Mouse (Mus musculus): ENCODE measurements around the gene Asb8.

Gene Asb8

GRCm38 (mm10) chr15:98166963-98167644 is 1.7 kb upstream of the Asb8 start, which contains the start of gene Ccdc184:
Gene Ccdc184, plus strand, starts transcription at chr15:98167158.
- H3K9me3 ChIP-seq (ENCODE audit: low read length): 0 out of 2 replicates have a peak, but pooled peaks cover 4% of the 10 kb centered on the region
- peak within 1 kb of the TSS; percentile 81 for H3K4me3 ChIP-seq (replicated peaks; ENCODE audit: low read length)
- TF ChIP-seq CTCF (conservative IDR thresholded peaks at IDR 0.05; ENCODE audit: low read length) (no peak), NANOG (IDR thresholded peaks at IDR 0.05; ENCODE audit: borderline replicate concordance, low read length) (no peak), POU5F1 (IDR thresholded peaks at IDR 0.05; ENCODE audit: borderline replicate concordance, low read length) (no peak)
- peaks cover 58% of the 10 kb centered on the region for H3K27me3 ChIP-seq (ENCODE audit: insufficient read depth, low read length)
- peaks cover 21% of the 10 kb centered on the region for H3K4me1 ChIP-seq (replicated peaks; ENCODE audit: low read depth, low read length)
- no peaks in the 10 kb centered on the region for H3K36me3 ChIP-seq (ENCODE audit: insufficient read depth, low read length)

DNA sequence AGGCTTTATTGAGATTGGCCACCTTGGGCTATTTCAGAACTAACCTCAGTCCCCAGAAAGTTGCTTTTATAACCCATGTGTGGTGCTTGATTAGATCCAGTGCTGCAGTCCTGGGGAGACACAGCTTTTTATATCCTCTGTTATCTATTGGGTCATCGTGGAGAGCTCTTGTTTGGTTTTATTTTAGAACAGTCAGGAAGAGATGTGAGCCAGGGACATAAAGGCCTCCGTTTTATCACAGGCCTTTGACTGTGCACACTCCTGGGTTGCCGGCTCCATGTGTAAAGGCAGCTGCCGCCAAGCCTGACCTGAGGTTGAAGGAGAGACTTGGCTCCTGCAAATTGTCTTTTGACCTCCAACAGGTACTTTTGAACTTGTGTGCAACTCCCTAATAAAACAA is 2.9 kb downstream of the Asb8 start:
- Histone ChIP-seq H3K9me3 (ENCODE audit: low read length) (0 out of 2 replicates have a peak, but pooled peaks cover 4% of the 10 kb centered on the region), H3K4me3 (replicated peaks; ENCODE audit: low read length) (no peak overlapping the region), H3K4me1 (replicated peaks; ENCODE audit: low read depth, low read length) (peaks cover 22% of the 10 kb centered on the region), H3K36me3 (ENCODE audit: insufficient read depth, low read length) (no peaks in the 10 kb centered on the region), H3K27me3 (ENCODE audit: insufficient read depth, low read length) (peaks cover 24% of the 10 kb centered on the region)
- no peak for TF ChIP-seq NANOG (IDR thresholded peaks at IDR 0.05; ENCODE audit: borderline replicate concordance, low read length)
- TF ChIP-seq POU5F1 (IDR thresholded peaks at IDR 0.05; ENCODE audit: borderline replicate concordance, low read length): no peak
- no peak for TF ChIP-seq CTCF (conservative IDR thresholded peaks at IDR 0.05; ENCODE audit: low read length)

- no peak overlapping the region for H3K4me3 ChIP-seq (replicated peaks; ENCODE audit: low read length)
- TF ChIP-seq CTCF (conservative IDR thresholded peaks at IDR 0.05; ENCODE audit: low read length): no peak
- no peak for TF ChIP-seq NANOG (IDR thresholded peaks at IDR 0.05; ENCODE audit: borderline replicate concordance, low read length)
- TF ChIP-seq POU5F1 (IDR thresholded peaks at IDR 0.05; ENCODE audit: borderline replicate concordance, low read length): no peak
Observed at GRCm38 (mm10) chr15:98161026-98161805, 4.2 kb downstream of the Asb8 start.

GRCm38 (mm10) chr15:98157253-98157652 is 8.2 kb downstream of the Asb8 start:
- Histone ChIP-seq H3K9me3 (ENCODE audit: low read length) (no peaks in the 10 kb centered on the region), H3K27me3 (ENCODE audit: insufficient read depth, low read length) (peaks cover 7% of the 10 kb centered on the region; the same call in 1 of the 2 replicates), H3K4me1 (replicated peaks; ENCODE audit: low read depth, low read length) (peaks cover 36% of the 10 kb centered on the region), H3K4me3 (replicated peaks; ENCODE audit: low read length) (no peak overlapping the region), H3K36me3 (ENCODE audit: insufficient read depth, low read length) (no peaks in the 10 kb centered on the region)
- TF ChIP-seq POU5F1 (IDR thresholded peaks at IDR 0.05; ENCODE audit: borderline replicate concordance, low read length): no peak
- TF ChIP-seq NANOG (IDR thresholded peaks at IDR 0.05; ENCODE audit: borderline replicate concordance, low read length): no peak
- no peak for TF ChIP-seq CTCF (conservative IDR thresholded peaks at IDR 0.05; ENCODE audit: low read length)

More at GRCm38 (mm10) chr15:98161026-98161805, 4.2 kb downstream of the Asb8 start:
- H3K4me1 ChIP-seq (replicated peaks; ENCODE audit: low read depth, low read length): peaks cover 18% of the 10 kb centered on the region
- H3K27me3 ChIP-seq (ENCODE audit: insufficient read depth, low read length): peaks cover 18% of the 10 kb centered on the region
- no peaks in the 10 kb centered on the region for H3K9me3 ChIP-seq (ENCODE audit: low read length)
- H3K36me3 ChIP-seq (ENCODE audit: insufficient read depth, low read length): no peaks in the 10 kb centered on the region

GRCm38 (mm10) chr15:98155944-98156343 is 9.5 kb downstream of the Asb8 start:
- no peaks in the 10 kb centered on the region for H3K9me3 ChIP-seq (ENCODE audit: low read length)
- peaks cover 28% of the 10 kb centered on the region for H3K4me1 ChIP-seq (replicated peaks; ENCODE audit: low read depth, low read length)
- no peak overlapping the region for H3K4me3 ChIP-seq (replicated peaks; ENCODE audit: low read length)
- no peaks in the 10 kb centered on the region for H3K36me3 ChIP-seq (ENCODE audit: insufficient read depth, low read length)
- H3K27me3 ChIP-seq (ENCODE audit: insufficient read depth, low read length): no peaks in the 10 kb centered on the region
- TF ChIP-seq NANOG (IDR thresholded peaks at IDR 0.05; ENCODE audit: borderline replicate concordance, low read length) (no peak), CTCF (conservative IDR thresholded peaks at IDR 0.05; ENCODE audit: low read length) (no peak), POU5F1 (IDR thresholded peaks at IDR 0.05; ENCODE audit: borderline replicate concordance, low read length) (no peak)

DNA sequence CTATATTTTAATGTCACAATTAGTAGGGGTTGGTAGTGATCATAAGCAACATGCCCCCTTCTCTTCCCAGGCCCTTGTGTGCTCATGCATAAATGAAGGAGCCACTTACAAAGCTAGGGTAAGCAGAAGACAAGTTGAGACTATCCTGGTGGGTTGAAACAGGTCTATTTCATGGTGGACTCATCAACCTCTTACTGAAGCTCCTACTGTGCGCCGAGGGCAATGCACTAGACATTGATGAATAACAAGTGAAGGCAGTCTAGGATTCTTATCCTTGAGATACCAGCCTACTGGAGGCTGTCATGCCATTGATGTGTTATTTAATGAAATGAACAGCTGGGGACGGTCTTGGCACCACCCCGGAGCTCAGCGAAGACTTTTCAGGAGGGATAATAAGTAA is 10.2 kb downstream of the Asb8 start:
- no peaks in the 10 kb centered on the region for H3K36me3 ChIP-seq (ENCODE audit: insufficient read depth, low read length)
- H3K27me3 ChIP-seq (ENCODE audit: insufficient read depth, low read length): no peaks in the 10 kb centered on the region
- H3K4me1 ChIP-seq (replicated peaks; ENCODE audit: low read depth, low read length): peaks cover 23% of the 10 kb centered on the region
- no peaks in the 10 kb centered on the region for H3K9me3 ChIP-seq (ENCODE audit: low read length)
- no peak overlapping the region for H3K4me3 ChIP-seq (replicated peaks; ENCODE audit: low read length)
- TF ChIP-seq NANOG (IDR thresholded peaks at IDR 0.05; ENCODE audit: borderline replicate concordance, low read length): no peak
- no peak for TF ChIP-seq CTCF (conservative IDR thresholded peaks at IDR 0.05; ENCODE audit: low read length)
- TF ChIP-seq POU5F1 (IDR thresholded peaks at IDR 0.05; ENCODE audit: borderline replicate concordance, low read length): no peak

DNA sequence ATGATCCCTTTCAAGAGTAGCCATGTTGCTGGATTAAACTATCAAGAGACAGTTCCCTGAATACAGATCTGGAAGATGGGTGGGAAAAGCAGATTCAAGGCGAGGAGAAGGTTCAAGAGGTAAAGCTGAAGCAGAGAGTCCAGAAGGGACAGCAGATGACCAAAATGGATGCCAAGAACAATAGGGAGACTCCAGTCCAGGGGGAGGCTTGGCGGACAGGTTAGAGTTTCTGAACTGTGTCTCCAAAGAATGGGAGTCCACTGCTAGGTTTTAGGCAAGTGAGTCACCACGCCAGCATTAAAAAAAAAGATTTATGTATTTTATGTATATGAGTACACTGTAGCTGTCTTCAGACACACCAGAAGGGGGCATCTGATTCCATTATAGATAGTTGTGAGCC is 10.8 kb downstream of the Asb8 start:
- TF ChIP-seq NANOG (IDR thresholded peaks at IDR 0.05; ENCODE audit: borderline replicate concordance, low read length): no peak
- no peak for TF ChIP-seq CTCF (conservative IDR thresholded peaks at IDR 0.05; ENCODE audit: low read length)
- no peaks in the 10 kb centered on the region for H3K27me3 ChIP-seq (ENCODE audit: insufficient read depth, low read length)
- no peaks in the 10 kb centered on the region for H3K36me3 ChIP-seq (ENCODE audit: insufficient read depth, low read length)

GRCm38 (mm10) chr15:98154146-98154545 is 11.3 kb downstream of the Asb8 start:
- Histone ChIP-seq H3K27me3 (ENCODE audit: insufficient read depth, low read length) (no peaks in the 10 kb centered on the region), H3K4me3 (replicated peaks; ENCODE audit: low read length) (no peak overlapping the region), H3K36me3 (ENCODE audit: insufficient read depth, low read length) (no peaks in the 10 kb centered on the region), H3K9me3 (ENCODE audit: low read length) (0 out of 2 replicates have a peak, but pooled peaks cover under 1% of the 10 kb centered on the region), H3K4me1 (replicated peaks; ENCODE audit: low read depth, low read length) (peaks cover 18% of the 10 kb centered on the region)
- no peak for TF ChIP-seq CTCF (conservative IDR thresholded peaks at IDR 0.05; ENCODE audit: low read length)

More for the DNA sequence above, 10.8 kb downstream of the Asb8 start:
- Histone ChIP-seq H3K9me3 (ENCODE audit: low read length) (no peaks in the 10 kb centered on the region), H3K4me3 (replicated peaks; ENCODE audit: low read length) (no peak overlapping the region), H3K4me1 (replicated peaks; ENCODE audit: low read depth, low read length) (peaks cover 18% of the 10 kb centered on the region)
